Mouse (Mus musculus) embryonic facial prominence, embryonic 11.5 days (tissue): ENCODE results near the gene Tmem138. TPM values are rescaled to one million over a fixed set of nuclear protein-coding genes. Genes with fewer than 3 reads are reported as not detected.

Experiments
- ATAC-seq: fragments of 200-750 bp; cut with Nextera tagmentation; replicated peaks from 2 replicates; pipeline ENCODE4 v1.8.0; 2017; ENCODE audit warnings: low read depth; ENCODE audit not compliant: insufficient number of reproducible peaks, low FRiP score, low TSS enrichment
- DNase-seq: peaks from one replicate; pipeline ENCODE4 v3.0.0-alpha.2; 2015; ENCODE audit warnings: low spot score
- H3K27ac ChIP-seq: fragments of 300-500 bp; sonication (generic); replicated peaks from 2 replicates; pipeline ENCODE4 v1.5.1; 2014; ENCODE audit warnings: mild to moderate bottlenecking, low read depth, low read length, control low read depth
- H3K27me3 ChIP-seq: fragments of 300-500 bp; sonication (generic); 2 replicates; pipeline ENCODE4 v1.6.1; 2014; ENCODE audit warnings: mild to moderate bottlenecking, low read length, moderate library complexity, mixed read lengths; ENCODE audit not compliant: control insufficient read depth, insufficient read depth
- H3K36me3 ChIP-seq: fragments of 300-500 bp; sonication (generic); replicated peaks from 2 replicates; pipeline ENCODE4 v1.6.1; 2014; ENCODE audit warnings: low read depth, mild to moderate bottlenecking, low read length, moderate library complexity, mixed read lengths; ENCODE audit not compliant: control insufficient read depth, insufficient read depth
- H3K4me1 ChIP-seq: fragments of 300-500 bp; sonication (generic); 2 replicates; pipeline ENCODE4 v1.6.1; 2014; ENCODE audit warnings: low read length, mixed read lengths; ENCODE audit not compliant: control insufficient read depth, insufficient read depth
- H3K4me2 ChIP-seq: fragments of 300-500 bp; sonication (generic); 2 replicates; pipeline ENCODE4 v1.6.1; 2014; ENCODE audit warnings: low read depth, mild to moderate bottlenecking, control low read depth, low read length, moderate library complexity
- H3K4me3 ChIP-seq: fragments of 300-500 bp; sonication (generic); 2 replicates; pipeline ENCODE4 v1.5.1; 2014; ENCODE audit warnings: low read depth, low read length, control low read depth
- H3K9ac ChIP-seq: fragments of 300-500 bp; sonication (generic); replicated peaks from 2 replicates; pipeline ENCODE4 v1.6.1; 2014; ENCODE audit warnings: mild to moderate bottlenecking, control low read depth, low read length
- H3K9me3 ChIP-seq: fragments of 300-500 bp; sonication (generic); replicated peaks from 2 replicates; pipeline ENCODE4 v1.6.1; 2016; ENCODE audit warnings: mild to moderate bottlenecking, low read length, inconsistent platforms, mixed read lengths; ENCODE audit not compliant: control insufficient read depth
- WGBS: fragments of 180-500 bp; shearing (Covaris S2); extraction: QIAGEN DNeasy Blood & Tissue Kit; methylation state at CpG from one replicate; pipeline ENCODE4 v1.1.7; 2014; 5-methylcytosine and 5-hydroxymethylcytosine counted together
- polyA plus RNA-seq: library from polyadenylated mRNA; unstranded; fragments of >200 nt; fragmentation: Nextera tagmentation; extraction: Ambion mirVana; gene quantifications from 2 replicates; pipeline ENCODE4 v1.2.1, GENCODE M21; 2014

The Tmem138 gene
- polyA plus RNA-seq, 1 experiment from 2014 or later: 48.8 TPM

- no peak overlapping the region for H3K4me2 ChIP-seq
- no peaks in the 10 kb centered on the region for H3K9me3 ChIP-seq
- 81% methylated on average over 7 of the region's 8 CpGs for WGBS
- ATAC-seq (no peak), DNase-seq (no peak)
- H3K36me3 ChIP-seq: no peaks in the 10 kb centered on the region
- H3K4me3 ChIP-seq: no peak overlapping the region
- no peak overlapping the region for H3K9ac ChIP-seq
- no peaks in the 10 kb centered on the region for H3K27me3 ChIP-seq
- H3K4me1 ChIP-seq: 0 out of 2 replicates have a peak, but pooled peaks cover 4% of the 10 kb centered on the region
- no peak overlapping the region for H3K27ac ChIP-seq
Observed at GRCm38 (mm10) chr19:10587231-10587630, 10.1 kb upstream of the Tmem138 start.

GRCm38 (mm10) chr19:10585112-10585511, 8.0 kb upstream of the Tmem138 start:
- H3K27me3 ChIP-seq: no peaks in the 10 kb centered on the region
- H3K4me3 ChIP-seq: no peak overlapping the region
- H3K9ac ChIP-seq: no peak overlapping the region
- WGBS: 93% methylated on average over 8 of the region's 8 CpGs
- 0 out of 2 replicates have a peak, but pooled peaks cover 4% of the 10 kb centered on the region for H3K4me1 ChIP-seq
- H3K27ac ChIP-seq: no peak overlapping the region
- H3K9me3 ChIP-seq: no peaks in the 10 kb centered on the region
- no peaks in the 10 kb centered on the region for H3K36me3 ChIP-seq
- DNase-seq (no peak), ATAC-seq (no peak)
- H3K4me2 ChIP-seq: no peak overlapping the region

DNA sequence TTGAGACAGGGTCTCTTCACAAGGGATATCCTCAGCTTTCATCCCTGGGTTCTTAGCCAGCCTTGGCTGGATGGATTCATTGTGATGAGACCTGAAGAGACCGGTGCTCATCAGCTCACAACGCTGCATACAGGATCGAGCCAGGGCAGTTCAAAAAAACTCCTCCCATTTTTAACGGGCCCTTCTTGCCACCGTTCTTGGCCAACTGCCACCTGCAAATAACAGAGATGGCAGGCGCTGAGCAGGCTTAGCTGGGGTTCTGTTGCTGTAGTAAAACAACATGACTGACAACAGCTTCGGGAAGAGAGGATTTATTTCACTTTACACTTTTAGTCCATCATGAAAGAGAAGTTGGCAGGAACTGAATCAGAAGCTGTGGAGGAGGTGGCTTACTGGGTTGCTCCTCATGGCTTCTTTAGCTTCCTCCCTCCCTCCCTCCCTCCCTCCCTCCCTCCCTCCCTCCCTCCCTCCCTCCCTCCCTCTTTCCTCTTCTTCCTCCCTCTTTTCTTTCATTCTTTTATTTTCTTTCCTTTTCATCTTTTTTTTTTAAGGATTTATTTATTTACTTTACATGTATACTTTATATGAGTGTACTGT, 6.5 kb upstream of the Tmem138 start:
- Histone ChIP-seq H3K27ac (no peak overlapping the region), H3K4me3 (no peak overlapping the region), H3K9me3 (no peaks in the 10 kb centered on the region), H3K9ac (no peak overlapping the region), H3K4me1 (no peaks in the 10 kb centered on the region), H3K36me3 (no peaks in the 10 kb centered on the region), H3K4me2 (no peak overlapping the region), H3K27me3 (no peaks in the 10 kb centered on the region)
- WGBS: 82% methylated on average over 7 of the region's 7 CpGs
- no peak for ATAC-seq
- no peak for DNase-seq

DNA sequence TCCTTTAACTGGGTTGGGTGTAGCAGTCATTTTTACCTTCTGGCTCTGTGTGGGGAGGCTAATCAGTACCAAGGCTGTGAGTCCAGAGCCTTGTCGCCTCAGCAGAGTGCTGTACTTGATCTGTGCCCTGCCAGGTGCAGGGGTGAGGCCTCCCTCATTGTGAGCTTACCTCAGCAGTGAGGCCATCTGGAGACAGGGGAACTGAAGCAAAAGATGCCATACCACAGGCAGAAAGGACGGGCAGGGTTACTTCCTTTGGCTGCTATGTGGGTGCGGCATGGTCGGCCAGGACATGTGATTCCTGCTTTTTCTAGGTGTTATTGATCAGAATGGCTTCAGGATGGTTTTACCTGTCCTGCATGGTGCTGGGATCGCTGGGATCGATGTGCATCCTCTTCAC, 4.8 kb upstream of the Tmem138 start:
- Histone ChIP-seq H3K4me3 (no peak overlapping the region), H3K36me3 (no peaks in the 10 kb centered on the region), H3K27me3 (no peaks in the 10 kb centered on the region), H3K4me1 (no peaks in the 10 kb centered on the region), H3K4me2 (no peak overlapping the region), H3K9me3 (no peaks in the 10 kb centered on the region), H3K27ac (no peak overlapping the region), H3K9ac (no peak overlapping the region)
- DNase-seq: no peak
- no peak for ATAC-seq
- 86% methylated on average over 6 of the region's 6 CpGs for whole genome bisulfite sequencing

DNA sequence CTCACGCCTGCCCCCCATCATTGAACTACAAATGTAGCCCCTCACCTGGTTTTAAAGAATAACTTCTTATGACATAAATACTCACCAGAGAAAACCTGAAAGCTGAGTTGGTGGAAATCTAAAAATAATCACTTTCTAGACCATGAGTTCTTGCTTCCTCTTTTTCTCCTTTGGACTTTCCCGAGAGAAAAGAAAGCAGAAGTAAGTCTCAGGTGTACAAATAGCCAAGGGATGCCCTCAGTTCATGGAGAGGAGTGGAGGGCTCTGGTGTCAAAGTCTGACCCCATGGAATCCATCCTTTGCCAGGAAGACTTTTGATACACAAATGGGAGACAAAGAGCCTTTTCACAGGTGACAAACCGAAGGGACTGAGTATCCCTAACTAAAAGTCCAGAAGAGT, 3.6 kb upstream of the Tmem138 start:
- no peaks in the 10 kb centered on the region for H3K27me3 ChIP-seq
- 81% methylated on average over 3 of the region's 3 CpGs for WGBS
- DNase-seq: no peak
- ATAC-seq: no peak
- H3K9ac ChIP-seq: no peak overlapping the region
- no peaks in the 10 kb centered on the region for H3K9me3 ChIP-seq
- H3K36me3 ChIP-seq: no peaks in the 10 kb centered on the region
- no peaks in the 10 kb centered on the region for H3K4me1 ChIP-seq
- no peak overlapping the region for H3K27ac ChIP-seq
- no peak overlapping the region for H3K4me3 ChIP-seq
- no peak overlapping the region for H3K4me2 ChIP-seq

DNA sequence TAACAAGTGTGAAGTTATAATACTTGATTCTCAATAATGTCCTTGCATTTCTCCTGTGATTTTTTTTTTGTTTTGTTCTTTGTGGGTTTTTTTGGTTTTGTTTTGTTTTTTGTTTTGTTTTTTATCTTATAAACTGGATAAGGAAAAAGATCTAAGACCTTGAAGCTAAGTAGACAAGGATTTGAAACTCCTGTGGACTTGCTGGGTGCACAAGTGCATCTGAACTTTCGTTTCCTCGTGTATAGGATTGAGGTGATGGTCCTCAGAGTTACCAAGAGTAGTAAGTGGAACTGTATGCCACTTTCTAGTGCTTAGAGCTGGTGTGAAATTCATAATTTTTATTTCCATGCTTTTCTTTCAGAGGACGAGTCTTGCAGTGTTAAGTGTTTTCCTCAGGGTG, 2.9 kb upstream of the Tmem138 start:
- H3K27ac ChIP-seq: no peak overlapping the region

GRCm38 (mm10) chr19:10569627-10570026, 7.5 kb downstream of the Tmem138 start:
- Histone ChIP-seq H3K27ac (no peak overlapping the region), H3K4me1 (no peaks in the 10 kb centered on the region), H3K4me3 (no peak overlapping the region), H3K9ac (no peak overlapping the region), H3K27me3 (no peaks in the 10 kb centered on the region), H3K4me2 (no peak overlapping the region), H3K9me3 (no peaks in the 10 kb centered on the region), H3K36me3 (peaks cover 6% of the 10 kb centered on the region)
- ATAC-seq (no peak), DNase-seq (no peak)
- 92% methylated on average over 6 of the region's 6 CpGs for WGBS

More for the DNA sequence above, 2.9 kb upstream of the Tmem138 start:
- H3K4me2 ChIP-seq: no peak overlapping the region
- H3K36me3 ChIP-seq: no peaks in the 10 kb centered on the region
- DNase-seq: no peak
- H3K4me3 ChIP-seq: no peak overlapping the region
- whole genome bisulfite sequencing: 81% methylated on average over 3 of the region's 3 CpGs
- H3K9me3 ChIP-seq: no peaks in the 10 kb centered on the region
- H3K4me1 ChIP-seq: no peaks in the 10 kb centered on the region
- ATAC-seq: no peak
- H3K9ac ChIP-seq: no peak overlapping the region
- H3K27me3 ChIP-seq: no peaks in the 10 kb centered on the region

DNA sequence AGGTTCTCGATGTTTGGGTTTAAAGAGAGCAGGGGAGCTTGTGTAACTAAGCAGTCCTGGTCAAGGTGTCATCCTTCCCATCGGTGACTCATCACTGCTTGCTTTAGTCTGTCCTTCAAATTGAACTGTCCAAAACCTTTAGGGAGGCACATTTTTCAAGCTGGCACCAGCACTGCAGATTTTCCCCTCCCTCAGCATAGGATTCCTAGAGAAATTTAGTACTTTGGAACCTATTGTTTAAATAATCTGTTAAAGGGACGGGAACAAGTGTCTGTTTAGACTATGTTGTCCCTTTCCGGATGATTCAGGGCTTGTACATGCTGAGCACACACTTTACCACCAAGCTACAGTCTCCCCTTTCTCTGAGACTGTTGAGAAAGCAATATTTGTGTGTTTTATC, 11.9 kb downstream of the Tmem138 start:
- Histone ChIP-seq H3K4me2 (no peak overlapping the region), H3K36me3 (no peaks in the 10 kb centered on the region; the same call in 1 of the 2 replicates), H3K4me1 (no peaks in the 10 kb centered on the region), H3K27me3 (no peaks in the 10 kb centered on the region), H3K9me3 (no peaks in the 10 kb centered on the region), H3K4me3 (no peak overlapping the region), H3K27ac (no peak overlapping the region), H3K9ac (no peak overlapping the region)
- WGBS: 86% methylated on average over 4 of the region's 4 CpGs
- DNase-seq: no peak
- ATAC-seq: no peak
